Mouse (Mus musculus) heart, embryonic 11.5 days (tissue): ENCODE data around the gene Cd40lg. TPM values are rescaled to one million over a fixed set of nuclear protein-coding genes. Genes with fewer than 3 reads are reported as not detected.

Experiments
- ATAC-seq: fragments of 200-750 bp; cut with Nextera tagmentation; replicated peaks from 2 replicates; pipeline ENCODE4 v1.8.0; 2017; ENCODE audit warnings: moderate library complexity; ENCODE audit not compliant: insufficient number of reproducible peaks, low FRiP score, low TSS enrichment
- H3K27ac ChIP-seq: fragments of 300-500 bp; sonication (generic); 2 replicates; pipeline ENCODE4 v1.5.1; 2014; ENCODE audit warnings: mild to moderate bottlenecking, low read depth, low read length
- H3K27me3 ChIP-seq: fragments of 300-500 bp; sonication (generic); 2 replicates; pipeline ENCODE4 v1.6.1; 2014; ENCODE audit warnings: mild to moderate bottlenecking, low read length, mixed read lengths; ENCODE audit not compliant: control insufficient read depth, insufficient read depth
- H3K36me3 ChIP-seq: fragments of 300-500 bp; sonication (generic); 2 replicates; pipeline ENCODE4 v1.6.1; 2014; ENCODE audit warnings: mild to moderate bottlenecking, low read length, moderate library complexity, mixed read lengths; ENCODE audit not compliant: control insufficient read depth, insufficient read depth
- H3K4me1 ChIP-seq: fragments of 300-500 bp; sonication (generic); 2 replicates; pipeline ENCODE4 v1.6.1; 2014; ENCODE audit warnings: low read length; ENCODE audit not compliant: control insufficient read depth, insufficient read depth
- H3K4me2 ChIP-seq: fragments of 300-500 bp; sonication (generic); 2 replicates; pipeline ENCODE4 v1.6.1; 2014; ENCODE audit warnings: mild to moderate bottlenecking, moderate library complexity
- H3K4me3 ChIP-seq: fragments of 300-500 bp; sonication (generic); 2 replicates; pipeline ENCODE4 v1.5.1; 2014; ENCODE audit warnings: low read depth, low read length
- H3K9ac ChIP-seq: fragments of 300-500 bp; sonication (generic); 2 replicates; pipeline ENCODE4 v1.6.1; 2014; ENCODE audit warnings: mild to moderate bottlenecking, low read depth, low read length, moderate library complexity
- H3K9me3 ChIP-seq: fragments of 300-500 bp; sonication (generic); replicated peaks from 2 replicates; pipeline ENCODE4 v1.6.1; 2016; ENCODE audit warnings: low read length; ENCODE audit not compliant: control insufficient read depth
- WGBS: fragments of 180-500 bp; shearing (Covaris S2); extraction: QIAGEN DNeasy Blood & Tissue Kit; methylation state at CpG from one replicate; pipeline ENCODE4 v1.1.7; 2014; ENCODE audit not compliant: insufficient replicate concordance; 5-methylcytosine and 5-hydroxymethylcytosine counted together
- polyA plus RNA-seq: library from polyadenylated mRNA; unstranded; fragments of >200 nt; fragmentation: Nextera tagmentation; extraction: Ambion mirVana; gene quantifications from 2 replicates; pipeline ENCODE4 v1.2.1, GENCODE M21; 2014

Cd40lg gene
- not detected in 2 replicates for polyA plus RNA-seq

- WGBS = 82% methylated on average over 9 of the region's 9 CpGs
- H3K4me3 ChIP-seq = no peak within 1 kb of the TSS
- H3K27me3 ChIP-seq = no peaks in the 10 kb centered on the region
- no peak within 1 kb of the TSS for H3K9ac ChIP-seq
- H3K4me2 ChIP-seq = no peak within 1 kb of the TSS
- no peaks in the 10 kb centered on the region for H3K4me1 ChIP-seq
- ATAC-seq = no peak
- no peaks in the 10 kb centered on the region for H3K9me3 ChIP-seq
- no peak within 1 kb of the TSS for H3K27ac ChIP-seq
- H3K36me3 ChIP-seq = no peaks in the 10 kb centered on the region
Measured at GRCm38 (mm10) chrX:57211876-57212275, at the start of gene Cd40lg. Gene Cd40lg, plus strand, starts transcription at chrX:57212143.

GRCm38 (mm10) chrX:57166549-57166948 lies 45.4 kb upstream of the Cd40lg start:
- ATAC-seq = no peak

GRCm38 (mm10) chrX:57171269-57171668 lies 40.7 kb upstream of the Cd40lg start:
- ATAC-seq = no peak
- Histone ChIP-seq H3K27ac (no peak overlapping the region), H3K27me3 (no peaks in the 10 kb centered on the region), H3K4me3 (no peak overlapping the region), H3K4me1 (no peaks in the 10 kb centered on the region), H3K4me2 (no peak overlapping the region), H3K9ac (no peak overlapping the region), H3K36me3 (no peaks in the 10 kb centered on the region), H3K9me3 (no peaks in the 10 kb centered on the region)

More at GRCm38 (mm10) chrX:57166549-57166948, 45.4 kb upstream of the Cd40lg start:
- H3K4me3 ChIP-seq = no peak overlapping the region
- H3K9me3 ChIP-seq = no peaks in the 10 kb centered on the region
- H3K9ac ChIP-seq = no peak overlapping the region
- H3K27ac ChIP-seq = no peak overlapping the region
- 62% methylated on average over 1 of the region's 1 CpGs for WGBS
- H3K36me3 ChIP-seq = no peaks in the 10 kb centered on the region
- no peaks in the 10 kb centered on the region for H3K4me1 ChIP-seq
- no peaks in the 10 kb centered on the region; the same call in 1 of the 2 replicates for H3K27me3 ChIP-seq
- no peak overlapping the region for H3K4me2 ChIP-seq

DNA sequence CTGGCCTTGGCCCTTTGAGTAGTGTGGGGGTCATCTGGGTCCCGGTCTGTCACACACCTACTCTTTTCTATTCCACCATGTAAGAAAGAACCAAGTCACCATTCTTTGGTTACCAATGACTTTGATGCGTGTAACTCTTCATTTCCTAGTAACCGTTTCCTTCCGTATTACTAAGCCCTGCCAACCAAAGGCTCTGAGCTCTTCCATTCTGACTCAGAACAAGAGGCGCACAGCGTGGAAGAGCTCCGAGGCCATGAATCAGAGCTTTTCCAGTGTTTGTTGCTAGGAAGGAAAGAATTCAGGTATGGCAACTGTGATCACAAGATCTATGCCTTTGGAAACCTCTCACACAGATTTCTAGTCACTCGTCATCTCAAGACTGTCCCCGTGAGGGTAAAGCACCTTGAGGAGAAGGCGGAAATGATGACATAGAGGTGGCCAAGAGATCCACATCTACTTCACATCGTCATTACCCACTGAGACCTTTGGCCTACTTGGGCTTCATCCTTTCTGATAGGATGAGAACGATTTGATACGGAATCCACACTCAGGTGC lies 34.6 kb upstream of the Cd40lg start:
- Histone ChIP-seq H3K27me3 (no peaks in the 10 kb centered on the region), H3K4me2 (no peak overlapping the region), H3K4me1 (no peaks in the 10 kb centered on the region), H3K9me3 (no peaks in the 10 kb centered on the region), H3K36me3 (no peaks in the 10 kb centered on the region), H3K4me3 (no peak overlapping the region), H3K27ac (no peak overlapping the region), H3K9ac (no peak overlapping the region)
- 88% methylated on average over 13 of the region's 13 CpGs for WGBS
- no peak for ATAC-seq

- WGBS = 83% methylated on average over 2 of the region's 2 CpGs
- Histone ChIP-seq H3K27me3 (no peaks in the 10 kb centered on the region), H3K4me1 (no peaks in the 10 kb centered on the region), H3K36me3 (no peaks in the 10 kb centered on the region), H3K9ac (no peak overlapping the region), H3K27ac (no peak overlapping the region), H3K9me3 (no peaks in the 10 kb centered on the region), H3K4me3 (no peak overlapping the region), H3K4me2 (no peak overlapping the region)
- ATAC-seq = no peak
Measured at GRCm38 (mm10) chrX:57182470-57182869, 29.5 kb upstream of the Cd40lg start.

DNA sequence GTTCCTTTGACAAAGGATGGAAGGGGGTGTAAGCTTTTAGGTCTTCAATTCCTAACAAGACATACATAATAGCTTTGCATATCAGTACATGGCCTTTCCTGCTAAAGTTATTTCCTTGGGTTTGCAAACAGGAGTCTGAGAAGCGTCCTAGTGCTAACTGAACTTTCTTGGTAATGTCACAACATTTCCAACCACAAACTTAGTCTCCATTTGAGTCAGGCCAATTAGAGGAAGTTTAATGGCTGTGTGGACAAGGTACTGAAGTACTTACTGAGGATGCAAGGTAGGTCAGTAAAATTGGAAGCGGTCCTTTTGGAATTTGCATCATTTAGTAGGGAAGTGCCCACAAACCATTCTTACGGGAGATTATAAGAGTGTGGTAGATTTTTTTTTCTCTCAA lies 28.6 kb upstream of the Cd40lg start:
- H3K9ac ChIP-seq = no peak overlapping the region
- H3K4me2 ChIP-seq = no peak overlapping the region
- ATAC-seq = no peak
- H3K9me3 ChIP-seq = no peaks in the 10 kb centered on the region
- no peak overlapping the region for H3K27ac ChIP-seq
- H3K4me3 ChIP-seq = no peak overlapping the region
- H3K27me3 ChIP-seq = no peaks in the 10 kb centered on the region
- 82% methylated on average over 3 of the region's 3 CpGs for WGBS
- H3K4me1 ChIP-seq = no peaks in the 10 kb centered on the region
- no peaks in the 10 kb centered on the region for H3K36me3 ChIP-seq

GRCm38 (mm10) chrX:57187301-57187700 lies 24.6 kb upstream of the Cd40lg start:
- H3K4me1 ChIP-seq = no peaks in the 10 kb centered on the region
- ATAC-seq = no peak

GRCm38 (mm10) chrX:57189335-57189734 lies 22.6 kb upstream of the Cd40lg start:
- WGBS = 66% methylated on average over 5 of the region's 5 CpGs
- Histone ChIP-seq H3K4me3 (no peak overlapping the region), H3K9ac (no peak overlapping the region), H3K9me3 (no peaks in the 10 kb centered on the region), H3K36me3 (no peaks in the 10 kb centered on the region), H3K27ac (no peak overlapping the region), H3K27me3 (no peaks in the 10 kb centered on the region), H3K4me2 (no peak overlapping the region), H3K4me1 (no peaks in the 10 kb centered on the region)
- ATAC-seq = no peak

More at GRCm38 (mm10) chrX:57187301-57187700, 24.6 kb upstream of the Cd40lg start:
- Histone ChIP-seq H3K27me3 (no peaks in the 10 kb centered on the region), H3K27ac (no peak overlapping the region), H3K9ac (no peak overlapping the region), H3K4me2 (no peak overlapping the region), H3K36me3 (no peaks in the 10 kb centered on the region), H3K9me3 (no peaks in the 10 kb centered on the region), H3K4me3 (no peak overlapping the region)
- WGBS = 62% methylated on average over 8 of the region's 8 CpGs

GRCm38 (mm10) chrX:57196319-57196718 lies 15.6 kb upstream of the Cd40lg start:
- WGBS = 82% methylated on average over 9 of the region's 9 CpGs
- ATAC-seq = no peak
- no peak overlapping the region for H3K4me3 ChIP-seq
- no peak overlapping the region for H3K4me2 ChIP-seq
- no peak overlapping the region for H3K27ac ChIP-seq
- no peaks in the 10 kb centered on the region for H3K4me1 ChIP-seq
- H3K9ac ChIP-seq = no peak overlapping the region
- no peaks in the 10 kb centered on the region for H3K9me3 ChIP-seq
- no peaks in the 10 kb centered on the region for H3K36me3 ChIP-seq
- H3K27me3 ChIP-seq = no peaks in the 10 kb centered on the region
